Mouse (Mus musculus) CD4-positive helper T cell, adult 2 months (primary cell): ENCODE data around the gene Apip.

Experiments used
- DNase-seq: peaks from one replicate; pipeline ENCODE4 v3.0.0-alpha.2; 2012; ENCODE audit warnings: low read depth, missing footprints, low spot score

Gene Apip

GRCm38 (mm10) chr2:103102595-103102994 lies 29.1 kb downstream of the Apip start:
- DNase-seq = no peak

- no peak for DNase-seq
These were observed 32.7 kb downstream of the Apip start for GRCm38 (mm10) chr2:103106172-103106571.

- DNase-seq = no peak
These were observed 38.2 kb downstream of the Apip start for GRCm38 (mm10) chr2:103111669-103112068.

- DNase-seq = no peak
These were observed 43.7 kb downstream of the Apip start for GRCm38 (mm10) chr2:103117212-103117611.

GRCm38 (mm10) chr2:103118324-103119196 lies 45.1 kb downstream of the Apip start:
- DNase-seq = no peak

- DNase-seq = no peak
These were observed 45.9 kb downstream of the Apip start for GRCm38 (mm10) chr2:103119197-103119854.

- DNase-seq = no peak
These were observed 56.2 kb downstream of the Apip start for GRCm38 (mm10) chr2:103129676-103130075.

GRCm38 (mm10) chr2:103131145-103131544 lies 57.7 kb downstream of the Apip start:
- no peak for DNase-seq

- no peak for DNase-seq
These were observed 65.2 kb downstream of the Apip start for GRCm38 (mm10) chr2:103138529-103139265.
